Mouse (Mus musculus) cerebellum, adult 11 months (tissue): ENCODE data around the gene H2-Ke6.
A peak's percentile ranks its signal among the peaks of the same experiment; 100 is the strongest.
"Not testable (repeated sequence)": the region's sequence is repeated elsewhere in the genome, so short reads cannot be mapped to it uniquely, and the experiment has no call there.

ENCODE experiments used
- DNase-seq: peaks from one replicate; pipeline ENCODE4 v3.0.0; 2022

The H2-Ke6 gene

GRCm38 (mm10) chr17:34029150-34029889, 1.5 kb upstream of the H2-Ke6 start:
- peak; percentile 26 for DNase-seq

- peak; percentile 35 for DNase-seq
Measured at GRCm38 (mm10) chr17:34028501-34029149, 765 bp upstream of the H2-Ke6 start.

DNA sequence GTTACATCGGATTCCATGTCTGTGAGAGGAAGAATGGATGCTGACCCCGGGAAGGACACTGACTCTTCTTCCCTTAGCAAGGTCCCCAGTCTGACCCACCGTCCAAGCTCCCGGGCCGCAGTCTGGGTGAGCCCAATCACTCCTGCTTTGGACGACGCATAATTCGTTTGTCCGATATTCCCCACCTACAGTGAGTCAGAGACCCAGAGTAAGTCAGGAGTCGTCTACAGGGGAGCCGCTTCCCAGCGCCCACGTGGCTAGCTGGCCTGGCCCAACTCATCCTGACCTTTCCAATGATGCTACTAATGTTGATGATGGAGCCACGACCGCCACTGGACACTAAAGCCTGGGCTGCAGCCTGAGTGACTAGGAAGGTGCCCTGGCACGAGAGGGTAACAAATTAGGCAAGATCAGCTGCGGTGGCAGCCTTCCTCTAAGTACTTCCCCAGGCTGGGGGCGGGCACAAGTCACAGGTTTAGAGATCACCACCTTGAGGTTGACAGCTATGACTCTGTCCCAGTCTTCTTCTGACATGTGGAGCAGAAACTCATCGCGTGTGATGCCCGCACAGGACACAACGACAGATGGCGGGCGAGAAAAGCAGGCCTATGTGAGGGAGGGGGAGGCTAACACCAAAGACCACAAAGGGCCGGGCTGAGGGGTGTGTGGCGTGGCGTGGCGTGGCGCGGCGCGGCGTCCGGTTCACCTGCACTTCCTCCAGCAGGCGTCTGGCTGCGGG, 774 bp downstream of the H2-Ke6 start:
- DNase-seq = peak; percentile 25

DNA sequence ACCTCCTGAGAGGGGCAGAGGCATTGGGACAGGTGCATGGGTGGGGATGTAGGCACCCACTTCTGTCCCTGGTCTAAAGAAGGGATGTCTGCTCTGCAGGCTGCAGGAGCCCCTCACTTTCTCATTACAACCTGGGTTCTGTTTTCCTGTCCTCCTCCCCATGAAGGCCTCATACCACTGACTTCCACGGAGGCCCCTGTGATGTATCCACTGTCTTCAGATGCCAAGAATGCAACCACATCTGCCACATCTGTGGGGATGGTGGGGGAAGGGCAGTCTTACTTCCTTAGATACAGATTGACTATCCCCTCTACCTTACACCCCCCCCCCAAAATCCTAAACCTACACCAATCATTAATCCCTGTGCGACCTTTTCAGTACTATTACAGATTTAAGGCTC, 1.6 kb downstream of the H2-Ke6 start:
- peak; percentile 12 for DNase-seq

GRCm38 (mm10) chr17:34025756-34026151, 2.1 kb downstream of the H2-Ke6 start:
- DNase-seq = peak; percentile 33

DNA sequence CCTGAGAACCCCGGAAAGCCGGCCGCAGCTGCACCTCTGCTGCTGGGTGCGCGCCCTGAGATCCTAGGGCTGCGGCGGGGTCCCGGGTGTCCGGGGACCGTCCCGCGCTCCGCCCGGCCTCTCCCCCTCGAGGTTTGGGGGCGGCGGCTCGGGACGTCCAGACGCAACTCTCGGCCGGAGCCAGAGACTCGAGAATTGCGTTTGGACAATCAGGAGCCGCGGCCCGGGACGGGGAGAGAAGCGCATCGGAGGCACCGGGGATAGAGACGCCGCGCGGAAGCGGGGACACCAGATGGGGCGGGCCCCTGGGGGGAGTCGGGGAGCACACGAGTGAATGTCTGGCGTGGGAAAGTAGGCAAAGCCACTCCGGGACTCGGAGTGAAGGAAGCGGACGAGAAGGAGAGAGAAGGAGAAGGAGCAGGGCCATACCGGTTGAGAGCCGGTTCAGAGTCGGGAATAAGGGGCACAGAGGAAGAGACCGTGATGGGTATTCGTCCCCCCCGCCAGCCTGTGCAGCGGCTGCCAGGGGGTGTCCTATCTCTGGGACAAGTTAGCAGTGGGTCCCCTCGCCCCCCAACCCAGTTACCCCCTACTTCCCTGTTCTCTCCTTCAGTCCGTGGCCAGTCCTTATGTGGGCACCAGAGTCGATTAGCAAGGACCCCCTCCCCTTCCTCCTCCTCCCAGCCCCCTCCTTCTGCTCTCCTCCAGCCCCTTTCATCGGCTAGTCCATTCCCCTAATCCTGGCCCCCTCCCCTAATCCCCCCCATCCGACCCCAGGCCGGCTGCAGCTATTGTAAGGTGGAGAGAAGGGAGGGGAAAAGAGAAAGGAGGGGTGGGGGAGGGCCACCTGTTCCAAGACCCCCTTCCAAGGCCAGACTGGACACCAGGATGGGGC, 2.8 kb downstream of the H2-Ke6 start:
- DNase-seq = peak; percentile 29

DNA sequence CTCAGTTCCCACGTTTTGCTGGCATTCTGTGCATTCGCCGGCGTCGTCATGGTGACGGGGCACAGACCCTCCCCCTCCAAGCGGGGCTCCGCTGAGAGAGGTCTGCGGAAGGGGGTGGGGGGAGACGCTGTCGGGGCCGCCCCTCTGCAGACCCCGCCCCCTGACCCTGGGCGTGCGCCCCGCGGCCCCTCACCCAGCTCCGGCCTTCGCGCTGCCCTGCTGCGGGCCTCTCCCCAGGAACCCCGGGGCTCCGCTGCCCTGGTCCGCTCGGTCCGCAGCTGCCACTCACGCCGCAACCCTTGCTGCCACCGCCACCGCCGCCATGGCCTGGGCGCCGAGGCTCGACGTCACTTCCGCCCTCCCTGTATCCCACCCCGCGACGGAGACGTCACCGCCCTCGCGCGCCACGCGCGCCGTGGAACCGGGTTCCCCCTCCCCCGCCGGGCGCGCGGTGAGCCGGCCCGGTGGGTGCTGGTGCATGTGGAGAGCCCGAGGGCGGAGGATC, 3.5 kb downstream of the H2-Ke6 start, which contains the start of gene Ring1:
TSS of gene Ring1 (minus strand) at position 364 of the 505 bp plus-strand sequence.
- DNase-seq = peak; percentile 87

- no peak for DNase-seq
Measured at GRCm38 (mm10) chr17:34023678-34024077, 4.2 kb downstream of the H2-Ke6 start.

- no peak for DNase-seq
Measured at GRCm38 (mm10) chr17:34022987-34023386, 4.9 kb downstream of the H2-Ke6 start.

DNA sequence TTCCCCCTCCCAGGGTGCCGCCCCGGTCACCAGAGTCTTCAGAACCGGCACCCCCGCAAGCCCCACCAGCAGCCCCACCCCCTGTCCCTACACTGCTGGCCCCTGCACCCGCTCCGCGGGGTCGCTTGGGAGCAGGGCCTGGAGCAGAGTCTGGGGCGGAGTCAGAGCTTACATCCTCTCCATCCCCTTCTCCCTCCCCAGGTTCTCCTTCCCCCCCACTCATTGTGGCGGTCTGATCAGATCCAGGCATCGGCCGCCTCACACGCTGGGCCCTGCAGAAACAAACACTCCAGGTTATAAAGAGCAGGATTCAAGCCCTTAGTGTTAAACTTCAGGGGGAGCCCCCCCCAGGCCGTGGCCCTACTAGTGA, 5.5 kb downstream of the H2-Ke6 start:
- no peak for DNase-seq

DNA sequence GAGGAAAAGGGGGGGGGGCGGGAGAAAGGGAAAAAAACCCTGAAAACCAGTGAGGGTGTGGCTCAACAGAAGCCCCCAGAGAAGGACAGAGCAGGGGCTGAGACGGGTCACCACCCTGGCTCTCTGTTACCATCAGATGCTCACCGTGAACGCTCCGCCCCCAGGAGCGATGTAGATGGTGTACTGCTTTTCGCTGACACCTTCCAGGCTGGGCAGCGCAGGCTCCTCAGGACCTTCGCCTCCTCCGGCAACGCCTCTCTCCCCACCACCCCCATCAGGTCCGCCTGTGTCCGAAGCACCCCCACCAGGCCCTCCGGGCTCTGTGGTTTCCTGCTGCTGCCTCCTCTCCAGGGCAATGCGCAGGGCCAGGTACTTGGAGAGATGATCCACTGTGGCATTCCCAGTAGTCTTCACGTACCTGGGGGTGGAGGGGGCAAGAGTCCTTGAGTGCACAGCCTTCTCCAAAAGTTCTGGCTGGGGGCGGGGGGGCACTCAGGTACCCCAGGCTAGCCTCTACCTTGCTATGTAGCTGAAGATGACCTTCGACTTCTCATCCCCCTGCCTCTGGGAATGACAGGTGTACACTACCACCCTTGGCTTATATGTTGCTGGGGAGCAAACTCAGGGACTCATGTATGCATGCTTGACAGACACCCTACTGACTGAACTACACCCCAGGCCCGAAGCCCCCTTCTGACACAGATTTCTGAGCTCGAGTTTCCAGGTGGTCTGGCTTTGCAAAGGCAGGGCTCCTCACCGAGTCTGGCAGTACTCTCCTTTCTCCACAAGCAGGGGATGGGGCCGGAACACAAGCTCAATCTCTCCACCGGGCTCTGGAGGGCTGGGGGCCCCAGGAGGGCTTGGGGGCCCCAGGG, 6.1 kb downstream of the H2-Ke6 start:
- no peak for DNase-seq

- no peak for DNase-seq
Measured at GRCm38 (mm10) chr17:34013436-34013835, 14.4 kb downstream of the H2-Ke6 start.

- no peak for DNase-seq
Measured at GRCm38 (mm10) chr17:34010156-34010555, 17.7 kb downstream of the H2-Ke6 start.

GRCm38 (mm10) chr17:34006570-34006969, 21.3 kb downstream of the H2-Ke6 start:
- DNase-seq = no peak

GRCm38 (mm10) chr17:34003426-34003825, 24.4 kb downstream of the H2-Ke6 start:
- no peak for DNase-seq

DNA sequence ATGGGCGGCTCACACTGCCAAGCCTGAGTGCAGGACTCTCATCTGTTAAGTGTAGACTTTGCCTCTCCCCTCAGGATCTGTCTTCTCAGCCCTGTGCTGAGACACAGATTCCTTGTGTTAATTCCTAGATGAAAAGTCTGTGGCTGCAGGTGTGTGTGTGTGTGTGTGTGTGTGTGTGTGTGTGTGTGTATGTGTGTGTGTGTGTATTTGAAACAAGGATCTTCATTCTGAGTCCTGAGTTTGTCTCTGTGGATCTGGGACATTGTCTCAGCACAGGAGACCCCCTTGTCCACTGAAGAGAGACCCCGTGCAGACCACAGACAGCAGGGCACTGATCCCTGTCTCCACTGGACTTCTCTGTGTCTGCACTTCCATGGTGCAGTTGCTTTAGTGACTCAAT, 27.1 kb downstream of the H2-Ke6 start:
- DNase-seq = not testable (repeated sequence)

DNA sequence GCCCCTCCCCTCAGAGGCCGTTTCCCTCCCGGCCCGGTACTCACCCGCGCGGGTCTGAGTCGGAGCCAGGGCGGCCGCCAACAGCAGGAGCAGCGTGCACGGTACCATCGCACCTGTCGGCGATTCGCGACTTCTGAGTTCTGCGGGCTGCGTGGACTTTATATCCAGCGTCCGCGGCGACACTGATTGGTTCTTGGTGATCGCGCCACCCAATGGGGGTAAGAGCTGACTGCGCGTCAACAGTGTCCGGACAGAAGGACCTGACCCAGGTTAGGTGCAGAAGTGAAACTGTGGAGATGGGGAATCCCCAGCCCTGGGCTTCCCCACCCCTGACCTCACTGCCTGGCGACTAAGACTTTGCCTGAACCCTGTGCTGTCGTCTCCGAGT, 27.7 kb downstream of the H2-Ke6 start, which contains the start of gene H2-K1:
TSS of gene H2-K1 (minus strand) at position 198 of the 388 bp plus-strand sequence.
- peak; percentile 53 for DNase-seq

GRCm38 (mm10) chr17:33999341-34000149, 28.3 kb downstream of the H2-Ke6 start:
- no peak for DNase-seq

- not testable (repeated sequence) for DNase-seq
Measured at GRCm38 (mm10) chr17:33998697-33999096, 29.2 kb downstream of the H2-Ke6 start.

- not testable (repeated sequence) for DNase-seq
Measured at GRCm38 (mm10) chr17:33997025-33997424, 30.8 kb downstream of the H2-Ke6 start.
